Mouse (Mus musculus) ovary, adult 10 weeks (tissue): ENCODE data around the gene Trim9. TPM values are rescaled to one million over a fixed set of nuclear protein-coding genes. Genes with fewer than 3 reads are reported as not detected.

Source experiments
- polyA plus RNA-seq: library from polyadenylated mRNA; stranded (reverse); fragments of 350-450 nt; fragmentation: Illumina TruSeq; extraction: RNeasy Lipid Tissue Mini Kit (QIAGEN cat#74804); gene quantifications from one replicate; pipeline ENCODE4 v1.2.3, GENCODE M21; 2014

The Trim9 gene
- 4.5 TPM for polyA plus RNA-seq

GRCm38 (mm10) chr12:70347202-70347841 is at the start of gene Trim9:
TSS of gene Trim9 (minus strand) at chr12:70347614.

GRCm38 (mm10) chr12:70231294-70231693 is 116.1 kb downstream of the Trim9 start, which contains the start of gene Pygl:
TSS of gene Pygl (minus strand) at chr12:70231488.

Other genes with a start within 250 kb of the Trim9 start
- gene Nin, start 233.9 kb downstream of the Trim9 start, polyA plus RNA-seq, result 20.9 TPM
- not detected for gene Abhd12b, start 193.5 kb downstream of the Trim9 start, polyA plus RNA-seq
- gene Pygl, start 116.1 kb downstream of the Trim9 start, polyA plus RNA-seq, result 22.7 TPM
- gene Tmx1, start 105.5 kb upstream of the Trim9 start, polyA plus RNA-seq, result 292 TPM